Mouse (Mus musculus) kidney, adult 2 months (tissue): Measurements from ENCODE around the gene Masp2.

ENCODE experiments used
- CTCF ChIP-seq: fragments of 200-500 bp; conservative IDR thresholded peaks from 2 replicates; pipeline ENCODE4 v1.5.1; 2011; ENCODE audit warnings: low read depth, mild to moderate bottlenecking, control low read depth, low read length, moderate library complexity, mixed read lengths; ENCODE audit not compliant: insufficient read depth, insufficient read length
- POLR2A ChIP-seq: fragments of 200-500 bp; IDR thresholded peaks from one replicate; pipeline ENCODE4 v1.6.1; 2011; ENCODE audit warnings: low read depth, low read length, control low read depth

DNA sequence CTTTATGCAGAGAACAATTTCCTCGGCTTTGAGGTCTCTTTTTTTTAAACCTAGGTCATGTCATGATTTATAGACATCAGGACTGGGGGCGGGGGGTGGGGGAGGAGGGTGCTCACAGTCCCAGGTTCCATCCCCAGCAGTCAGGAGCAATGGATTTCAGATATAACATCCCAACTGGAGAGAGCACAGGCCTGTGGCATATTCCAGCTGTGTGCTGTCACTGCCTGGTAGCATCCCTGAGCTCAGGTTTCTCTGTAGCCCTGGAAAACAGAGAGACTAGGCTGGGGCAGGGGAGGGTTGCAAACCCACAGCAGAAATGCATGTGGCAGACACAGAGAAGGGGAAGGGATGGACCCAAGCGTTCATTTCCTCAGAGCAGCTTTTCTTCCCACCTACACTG is 57.8 kb downstream of the Masp2 start:
- TF ChIP-seq CTCF (no peak), POLR2A (no peak)
